Mouse (Mus musculus): ENCODE data around the gene Slamf1.
"Not testable (repeated sequence)": the region's sequence is repeated elsewhere in the genome, so short reads cannot be mapped to it uniquely, and the experiment has no call there.

Slamf1 gene

GRCm38 (mm10) chr1:171799648-171800047, 32.7 kb downstream of the Slamf1 start:
- in situ Hi-C loops (cut with MseI, MboI), result no loop called here

DNA sequence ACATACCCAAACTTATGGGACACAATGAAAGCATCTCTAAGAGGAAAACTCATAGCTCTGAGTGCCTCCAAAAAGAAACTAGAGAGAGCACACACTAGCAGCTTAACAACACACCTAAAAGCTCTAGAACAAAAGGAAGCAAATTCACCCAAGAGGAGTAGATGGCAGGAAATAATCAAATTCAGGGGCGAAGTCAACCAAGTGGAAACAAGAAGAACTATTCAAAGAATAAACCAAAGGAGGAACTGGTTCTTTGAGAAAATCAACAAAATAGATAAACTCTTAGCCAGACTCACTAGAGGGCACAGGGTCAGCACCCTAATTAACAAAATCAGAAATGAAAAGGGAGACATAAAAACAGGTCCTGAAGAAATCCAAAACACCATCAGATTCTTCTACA, 44.1 kb downstream of the Slamf1 start:
- in situ Hi-C loops (cut with MseI, MboI), result not testable (repeated sequence)

- in situ Hi-C loops (cut with MseI, MboI), result loop anchor here in 1 of 2 experiments (5.0 kb wide), 1 partner anchor 187 kb away; no protein-coding TSS in a partner anchor
These were observed 48.9 kb downstream of the Slamf1 start for GRCm38 (mm10) chr1:171815545-171816439.

- in situ Hi-C loops (cut with MseI, MboI), result loop anchor here in 1 of 2 experiments (5.0 kb wide), 1 partner anchor 185 kb away; no protein-coding TSS in a partner anchor
These were observed 50.1 kb downstream of the Slamf1 start for GRCm38 (mm10) chr1:171816991-171817390.

DNA sequence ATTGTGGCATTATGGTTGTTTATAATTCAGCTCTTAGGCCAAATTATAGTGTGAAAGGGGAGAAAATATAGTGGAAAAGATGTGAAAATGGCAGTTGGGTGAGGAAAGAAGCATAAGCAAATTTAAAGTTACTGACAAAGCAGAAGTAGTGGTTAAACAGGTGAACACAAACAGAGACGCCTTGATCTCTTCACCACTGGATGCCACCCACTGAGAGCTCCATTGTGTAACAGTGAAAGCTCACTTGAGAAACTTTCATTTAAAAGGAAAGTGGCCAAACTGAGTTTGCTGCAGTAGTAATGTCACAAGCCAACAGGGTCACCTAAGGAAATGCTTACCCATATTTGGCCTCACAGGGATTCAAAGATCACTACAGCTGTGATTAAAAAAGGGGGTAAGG, 54.4 kb downstream of the Slamf1 start:
- in situ Hi-C loops (cut with MseI, MboI), result loop anchor here in 1 of 2 experiments (5.0 kb wide), 1 partner anchor 181 kb away; no protein-coding TSS in a partner anchor

GRCm38 (mm10) chr1:171825462-171825861, 58.5 kb downstream of the Slamf1 start:
- in situ Hi-C loops (cut with MseI, MboI), result no loop called here

- in situ Hi-C loops (cut with MseI, MboI), result no loop called here
These were observed 59.2 kb downstream of the Slamf1 start for GRCm38 (mm10) chr1:171826164-171826563.

GRCm38 (mm10) chr1:171827674-171828073, 60.7 kb downstream of the Slamf1 start:
- in situ Hi-C loops (cut with MseI, MboI), result no loop called here

DNA sequence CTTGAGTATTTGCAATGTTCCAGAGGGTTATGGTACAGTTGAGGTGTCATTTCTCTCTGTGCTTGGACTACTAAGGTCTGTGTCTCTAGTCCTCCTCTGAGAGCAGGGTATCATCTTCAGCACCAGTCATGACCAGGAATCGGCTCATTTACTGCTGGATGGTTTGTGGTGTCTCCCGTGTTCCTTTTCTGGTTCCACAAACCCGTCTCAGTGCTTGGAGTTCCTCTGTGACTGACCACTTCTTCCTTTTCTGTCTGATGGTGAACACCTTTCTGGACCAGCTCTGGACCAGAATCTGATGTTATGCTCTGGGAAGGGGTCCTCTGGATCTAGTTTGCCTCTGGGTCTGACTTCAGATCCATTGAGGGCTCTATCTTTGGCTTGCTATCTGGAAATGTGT, 72.6 kb downstream of the Slamf1 start, which contains the start of gene Cd84:
Cd84 (plus strand) TSS at position 210 of the 400 bp plus-strand sequence.
- in situ Hi-C loops (cut with MseI, MboI), result no loop called here

DNA sequence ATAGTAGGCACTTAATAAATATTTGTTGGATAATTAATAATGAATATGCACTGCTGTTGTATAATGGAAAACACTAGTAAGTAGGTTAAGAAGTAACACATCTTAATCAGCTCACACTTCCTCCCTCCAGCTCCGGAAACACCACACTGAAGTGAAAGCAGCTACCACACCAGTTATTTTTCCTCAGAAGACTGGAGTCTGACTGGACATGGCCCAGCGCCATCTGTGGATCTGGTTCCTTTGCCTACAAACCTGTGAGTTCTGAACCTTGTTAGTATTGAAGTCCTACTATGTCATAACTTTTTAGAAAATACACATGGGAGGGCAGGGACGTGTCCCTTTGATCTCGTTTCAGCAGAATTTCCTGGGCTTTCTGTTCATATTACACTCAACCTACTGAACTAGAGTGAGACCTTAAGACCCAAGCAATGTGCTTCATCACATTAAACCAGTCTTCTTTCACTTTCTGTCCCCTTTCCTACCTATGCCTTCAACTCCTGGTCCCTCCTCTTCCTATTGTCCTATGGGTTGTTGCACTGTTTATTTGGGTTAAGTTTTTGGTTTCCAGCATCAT, 73.6 kb downstream of the Slamf1 start:
- in situ Hi-C loops (cut with MseI, MboI), result no loop called here

- in situ Hi-C loops (cut with MseI, MboI), result no loop called here
These were observed 78.3 kb downstream of the Slamf1 start for GRCm38 (mm10) chr1:171845035-171845754.

- in situ Hi-C loops (cut with MseI, MboI), result no loop called here
These were observed 81.3 kb downstream of the Slamf1 start for GRCm38 (mm10) chr1:171848201-171848600.

- in situ Hi-C loops (cut with MseI, MboI), result no loop called here
These were observed 81.8 kb downstream of the Slamf1 start for GRCm38 (mm10) chr1:171848757-171849156.

DNA sequence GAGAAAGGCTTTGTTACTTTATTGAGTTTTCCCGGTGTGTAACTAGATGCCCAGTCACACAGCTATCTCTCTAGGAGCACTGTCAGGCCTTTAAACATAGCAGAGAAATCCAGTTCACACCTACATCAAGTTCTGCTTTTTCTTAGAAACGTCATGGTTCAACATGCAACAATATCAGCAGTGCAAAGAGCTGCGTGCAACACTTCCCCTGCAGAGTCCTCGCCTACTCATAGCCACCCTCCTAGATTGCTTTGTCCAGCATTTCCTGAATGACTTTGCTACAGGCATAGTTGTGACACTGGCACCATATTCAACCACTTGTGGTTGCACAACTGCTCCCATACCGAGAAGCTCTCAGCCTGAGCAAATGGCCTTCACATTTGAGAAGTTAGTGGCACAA, 82.5 kb downstream of the Slamf1 start:
- in situ Hi-C loops (cut with MseI, MboI), result no loop called here

Data from mouse trophoblast stem cell (cell line).